Mouse (Mus musculus): ENCODE measurements around the gene Dagla. TPM values are rescaled to one million over a fixed set of nuclear protein-coding genes. Genes with fewer than 3 reads are reported as not detected.
A peak's percentile ranks its signal among the peaks of the same experiment; 100 is the strongest.

Dagla gene
- 1.2 and 1.3 TPM in 2 replicates for polyA plus RNA-seq (2014; fragmentation: Nextera tagmentation; extraction: Ambion mirVana)

DNA sequence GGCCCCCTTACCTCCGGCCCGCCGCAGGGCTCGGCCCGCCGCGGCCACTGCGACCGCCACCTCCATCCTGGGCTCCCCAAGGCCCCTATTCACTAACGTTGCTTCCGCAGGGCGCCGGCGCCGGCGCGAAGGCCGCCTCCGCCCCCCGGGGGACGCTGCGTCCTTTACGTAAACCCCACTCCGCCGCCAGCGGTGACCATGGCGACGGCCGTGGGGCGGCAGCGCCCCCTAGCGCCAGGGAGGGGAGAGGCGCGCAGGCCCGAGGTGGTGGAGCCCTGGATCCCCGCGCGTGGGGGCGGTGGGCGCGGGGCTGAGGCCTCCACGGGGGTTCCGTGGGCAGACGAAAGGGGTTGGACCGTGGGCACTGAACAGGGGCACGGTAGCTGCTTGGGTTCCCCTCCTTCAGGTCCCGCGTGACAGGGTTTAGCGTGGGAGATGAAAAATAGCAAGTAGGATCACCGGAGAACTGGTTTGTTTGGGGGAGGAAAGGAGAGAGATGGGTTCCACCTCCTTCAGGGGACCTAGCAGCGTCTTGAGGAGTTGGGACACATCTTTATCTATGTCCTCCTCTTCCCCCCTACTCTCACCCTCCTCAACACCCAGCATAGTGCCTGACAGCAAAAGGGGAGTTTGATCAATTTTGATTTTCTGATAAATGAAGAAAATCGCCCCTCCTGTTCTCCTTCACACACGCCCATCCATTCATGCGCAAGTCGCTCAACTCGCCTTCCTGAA is at the start of gene Dagla:
Dagla (minus strand) TSS at position 68 of the 735 bp plus-strand sequence.
- H3K9me3 ChIP-seq (ENCODE audit: control insufficient read depth, low read length) = no peaks in the 10 kb centered on the region
- peak within 1 kb of the TSS; percentile 68 for H3K4me3 ChIP-seq (ENCODE audit: low read depth, low read length)
- 11% methylated on average over 51 of the region's 56 CpGs for WGBS
- DNase-seq (ENCODE audit: low spot score, missing footprints) = peak; percentile 99
- H3K27ac ChIP-seq (ENCODE audit: low read depth, low read length) = no peak within 1 kb of the TSS
- no peaks in the 10 kb centered on the region; the same call in 1 of the 2 replicates for H3K27me3 ChIP-seq (ENCODE audit: control insufficient read depth, insufficient read depth, low read length)
- H3K4me1 ChIP-seq (ENCODE audit: control insufficient read depth, insufficient read depth, low read length) = peaks cover 3% of the 10 kb centered on the region
- peak; percentile 91 for ATAC-seq (ENCODE audit: low FRiP score)
- H3K36me3 ChIP-seq (ENCODE audit: control insufficient read depth, insufficient read depth, low read length) = no peaks in the 10 kb centered on the region
- peak within 1 kb of the TSS; percentile 85 for H3K9ac ChIP-seq (ENCODE audit: low read length)
- peak within 1 kb of the TSS; percentile 96 for H3K4me2 ChIP-seq

DNA sequence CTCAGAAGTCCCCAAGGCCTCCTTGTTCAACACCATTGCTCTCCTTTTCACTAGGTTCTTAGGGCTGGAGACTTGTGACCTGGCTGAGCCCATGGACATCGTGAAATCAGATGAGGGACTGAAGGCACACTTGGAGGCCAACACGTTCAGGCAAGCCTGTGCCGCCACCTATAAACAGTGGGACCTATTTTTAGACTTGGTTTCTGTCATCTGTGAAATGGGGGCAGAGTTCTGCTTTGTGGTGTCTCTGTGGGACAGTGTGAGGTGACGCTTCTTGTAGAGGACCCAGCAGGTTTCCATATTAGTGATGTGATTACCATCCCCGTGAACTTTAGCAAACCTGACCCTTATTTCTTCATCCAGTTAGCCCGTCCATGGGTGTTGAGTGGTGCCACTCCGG is 47.5 kb upstream of the Dagla start:
- Histone ChIP-seq H3K27ac (ENCODE audit: low read depth, low read length) (no peak overlapping the region), H3K4me3 (ENCODE audit: low read depth, low read length) (no peak overlapping the region), H3K4me1 (ENCODE audit: control insufficient read depth, insufficient read depth, low read length) (peaks cover 23% of the 10 kb centered on the region), H3K9me3 (ENCODE audit: control insufficient read depth, low read length) (peaks cover 3% of the 10 kb centered on the region; the same call in 1 of the 2 replicates), H3K4me2 (no peak overlapping the region), H3K36me3 (ENCODE audit: control insufficient read depth, insufficient read depth, low read length) (no peaks in the 10 kb centered on the region), H3K9ac (ENCODE audit: low read length) (no peak overlapping the region), H3K27me3 (ENCODE audit: control insufficient read depth, insufficient read depth, low read length) (no peaks in the 10 kb centered on the region)
- no peak for DNase-seq (ENCODE audit: low spot score, missing footprints)
- WGBS = 87% methylated on average over 7 of the region's 7 CpGs
- no peak for ATAC-seq (ENCODE audit: low FRiP score)

DNA sequence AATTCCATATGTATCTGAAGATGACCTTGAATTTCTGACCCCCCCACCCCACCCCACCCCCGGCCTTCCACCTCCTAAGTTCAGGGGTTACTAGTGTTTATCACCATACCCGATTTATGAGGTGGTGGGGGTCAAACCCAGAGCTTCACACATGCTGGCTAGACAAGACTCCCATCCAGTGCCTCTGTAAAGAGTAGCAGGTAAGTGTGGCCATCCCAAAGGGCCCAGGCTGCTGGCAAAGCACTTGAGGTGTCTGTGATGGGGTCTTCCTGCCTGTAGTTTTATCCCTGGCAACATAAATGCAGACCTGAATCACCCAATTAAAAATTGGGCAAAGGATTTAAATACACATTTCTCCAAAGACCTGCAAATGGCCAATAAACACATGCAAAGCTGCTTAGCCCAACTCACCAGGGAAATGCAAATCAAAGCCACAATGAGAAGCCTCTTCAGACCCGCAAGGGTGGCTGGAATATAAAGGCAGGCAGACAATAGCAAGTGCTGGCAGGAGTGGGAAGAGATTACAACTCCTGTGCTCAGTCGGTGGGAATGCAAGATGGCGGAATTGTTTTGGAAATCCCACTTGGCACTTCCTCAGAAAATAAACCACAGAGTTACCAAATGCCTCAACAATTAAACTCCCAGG is 43.1 kb upstream of the Dagla start:
- 33% methylated on average over 5 of the region's 5 CpGs for WGBS
- peak; percentile 68 for ATAC-seq (ENCODE audit: low FRiP score)

DNA sequence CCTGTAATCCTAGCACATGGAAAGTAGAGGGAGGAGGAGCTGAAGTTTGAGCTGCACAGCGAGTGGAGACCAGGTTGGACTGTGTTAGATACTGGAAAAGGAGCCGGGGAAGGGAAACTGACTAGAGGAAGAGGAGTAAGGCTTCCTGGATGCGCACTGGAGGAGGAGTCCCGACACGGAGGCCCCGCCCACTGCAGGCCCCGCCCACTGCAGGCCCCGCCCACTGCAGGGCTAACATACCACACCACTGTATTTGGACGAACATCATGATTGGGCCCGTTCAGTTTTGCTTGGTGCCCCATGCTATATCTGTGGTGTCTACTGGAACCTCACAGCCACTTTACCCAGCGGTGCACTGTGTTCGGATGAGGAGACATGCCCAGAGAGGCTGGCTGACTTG is 41.0 kb upstream of the Dagla start:
- Histone ChIP-seq H3K4me2 (no peak overlapping the region), H3K27ac (ENCODE audit: low read depth, low read length) (no peak overlapping the region), H3K9ac (ENCODE audit: low read length) (no peak overlapping the region), H3K36me3 (ENCODE audit: control insufficient read depth, insufficient read depth, low read length) (no peaks in the 10 kb centered on the region), H3K27me3 (ENCODE audit: control insufficient read depth, insufficient read depth, low read length) (no peaks in the 10 kb centered on the region), H3K9me3 (ENCODE audit: control insufficient read depth, low read length) (peaks cover 3% of the 10 kb centered on the region; the same call in 1 of the 2 replicates), H3K4me1 (ENCODE audit: control insufficient read depth, insufficient read depth, low read length) (peaks cover 17% of the 10 kb centered on the region; the same call in 1 of the 2 replicates), H3K4me3 (ENCODE audit: low read depth, low read length) (no peak overlapping the region)
- DNase-seq (ENCODE audit: low spot score, missing footprints) = no peak
- 41% methylated on average over 12 of the region's 12 CpGs for whole genome bisulfite sequencing
- peak; percentile 12; the same call in 1 of the 2 replicates for ATAC-seq (ENCODE audit: low FRiP score)

More for the DNA sequence above, 43.1 kb upstream of the Dagla start:
- H3K9me3 ChIP-seq (ENCODE audit: control insufficient read depth, low read length) = peaks cover 3% of the 10 kb centered on the region; the same call in 1 of the 2 replicates
- peaks cover 10% of the 10 kb centered on the region; the same call in 1 of the 2 replicates for H3K4me1 ChIP-seq (ENCODE audit: control insufficient read depth, insufficient read depth, low read length)
- DNase-seq (ENCODE audit: low spot score, missing footprints) = peak; percentile 86
- H3K4me2 ChIP-seq = no peak overlapping the region
- H3K27me3 ChIP-seq (ENCODE audit: control insufficient read depth, insufficient read depth, low read length) = no peaks in the 10 kb centered on the region
- H3K36me3 ChIP-seq (ENCODE audit: control insufficient read depth, insufficient read depth, low read length) = no peaks in the 10 kb centered on the region
- no peak overlapping the region for H3K4me3 ChIP-seq (ENCODE audit: low read depth, low read length)
- H3K9ac ChIP-seq (ENCODE audit: low read length) = no peak overlapping the region
- H3K27ac ChIP-seq (ENCODE audit: low read depth, low read length) = peak overlapping the region; percentile 9; the same call in 1 of the 2 replicates

DNA sequence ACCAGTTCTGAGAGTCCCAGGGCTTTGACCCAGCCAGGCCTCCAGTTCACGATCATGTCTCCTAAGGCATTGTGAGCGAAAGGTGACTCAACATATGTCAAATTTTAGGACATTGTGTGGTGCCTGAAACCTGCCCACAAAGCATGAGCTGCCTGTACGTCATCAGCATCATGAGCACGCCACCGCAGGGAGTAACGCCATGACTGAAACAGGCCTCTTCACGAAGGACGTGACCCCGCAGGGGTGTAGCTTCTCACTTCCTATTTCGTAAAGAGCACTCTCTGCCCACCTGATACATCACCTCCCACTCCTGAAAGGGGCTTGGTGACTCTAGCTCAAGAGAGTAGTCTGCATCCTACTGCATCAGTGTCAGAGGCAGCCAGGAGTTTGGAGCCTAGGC is 39.2 kb upstream of the Dagla start:
- Histone ChIP-seq H3K4me3 (ENCODE audit: low read depth, low read length) (no peak overlapping the region), H3K4me2 (no peak overlapping the region), H3K4me1 (ENCODE audit: control insufficient read depth, insufficient read depth, low read length) (peaks cover 19% of the 10 kb centered on the region; the same call in 1 of the 2 replicates), H3K36me3 (ENCODE audit: control insufficient read depth, insufficient read depth, low read length) (no peaks in the 10 kb centered on the region), H3K9ac (ENCODE audit: low read length) (no peak overlapping the region), H3K27me3 (ENCODE audit: control insufficient read depth, insufficient read depth, low read length) (no peaks in the 10 kb centered on the region), H3K9me3 (ENCODE audit: control insufficient read depth, low read length) (no peaks in the 10 kb centered on the region), H3K27ac (ENCODE audit: low read depth, low read length) (no peak overlapping the region)
- ATAC-seq (ENCODE audit: low FRiP score) (no peak), DNase-seq (ENCODE audit: low spot score, missing footprints) (no peak)
- 89% methylated on average over 10 of the region's 10 CpGs for WGBS

DNA sequence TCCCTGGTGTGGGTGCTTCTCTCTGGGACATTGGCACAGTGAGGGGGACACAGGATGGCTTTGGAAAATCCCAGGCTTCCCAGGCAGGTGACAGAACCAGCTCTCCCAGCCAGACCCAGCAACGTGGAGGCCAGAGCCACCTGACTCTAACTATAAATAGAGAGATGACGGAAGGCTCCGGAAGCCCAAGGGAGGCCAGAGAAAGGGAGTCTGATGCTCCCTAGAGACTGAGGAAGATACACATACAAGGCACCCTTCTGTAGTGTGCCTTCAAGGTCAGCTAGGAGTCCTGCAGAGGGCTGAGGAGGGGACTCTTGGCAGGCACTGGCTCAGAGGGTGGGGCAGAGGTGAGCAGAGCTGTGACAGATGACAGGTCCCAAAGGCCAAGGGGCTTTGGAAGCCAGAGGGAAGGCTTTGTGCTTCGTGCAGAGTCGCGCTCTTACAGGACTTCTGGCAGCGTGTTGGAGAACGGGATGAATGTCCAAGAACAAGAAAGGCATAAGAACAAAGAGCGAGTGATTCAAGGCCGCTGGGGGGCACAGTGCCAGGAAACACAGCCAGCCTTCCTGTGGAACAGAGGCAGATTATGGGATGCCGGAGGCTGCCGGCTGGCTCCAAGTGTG is 37.3 kb upstream of the Dagla start:
- WGBS = 47% methylated on average over 12 of the region's 12 CpGs
- DNase-seq (ENCODE audit: low spot score, missing footprints) (peak; percentile 86), ATAC-seq (ENCODE audit: low FRiP score) (no peak)
- no peaks in the 10 kb centered on the region for H3K9me3 ChIP-seq (ENCODE audit: control insufficient read depth, low read length)
- no peaks in the 10 kb centered on the region for H3K36me3 ChIP-seq (ENCODE audit: control insufficient read depth, insufficient read depth, low read length)
- no peak overlapping the region for H3K4me2 ChIP-seq
- no peak overlapping the region for H3K4me3 ChIP-seq (ENCODE audit: low read depth, low read length)
- no peaks in the 10 kb centered on the region for H3K27me3 ChIP-seq (ENCODE audit: control insufficient read depth, insufficient read depth, low read length)
- H3K9ac ChIP-seq (ENCODE audit: low read length) = peak overlapping the region; percentile 22; the same call in 1 of the 2 replicates
- peaks cover 14% of the 10 kb centered on the region; the same call in 1 of the 2 replicates for H3K4me1 ChIP-seq (ENCODE audit: control insufficient read depth, insufficient read depth, low read length)
- no peak overlapping the region for H3K27ac ChIP-seq (ENCODE audit: low read depth, low read length)

DNA sequence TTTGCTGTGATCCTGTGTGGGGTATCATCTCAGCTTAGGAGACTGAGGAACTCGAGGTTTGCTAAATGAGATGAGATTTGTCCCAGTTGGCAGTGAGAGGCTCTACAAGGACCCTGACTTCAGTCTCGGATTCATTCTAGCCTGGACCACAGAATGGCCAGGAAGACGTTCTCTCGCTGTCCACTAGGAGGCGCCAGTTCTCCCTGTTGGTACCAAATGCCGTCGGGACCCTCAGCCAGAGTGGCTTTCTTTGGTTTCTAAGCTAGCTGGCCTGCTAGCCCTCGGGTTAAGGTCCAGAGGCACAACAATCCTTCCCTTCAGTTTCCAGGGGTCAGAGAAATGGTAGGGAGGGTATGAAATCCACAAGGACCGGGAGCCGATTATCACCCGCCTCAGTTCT is 36.5 kb upstream of the Dagla start:
- Histone ChIP-seq H3K27me3 (ENCODE audit: control insufficient read depth, insufficient read depth, low read length) (no peaks in the 10 kb centered on the region), H3K4me1 (ENCODE audit: control insufficient read depth, insufficient read depth, low read length) (peaks cover 10% of the 10 kb centered on the region; the same call in 1 of the 2 replicates), H3K9me3 (ENCODE audit: control insufficient read depth, low read length) (no peaks in the 10 kb centered on the region), H3K27ac (ENCODE audit: low read depth, low read length) (no peak overlapping the region), H3K36me3 (ENCODE audit: control insufficient read depth, insufficient read depth, low read length) (no peaks in the 10 kb centered on the region), H3K9ac (ENCODE audit: low read length) (no peak overlapping the region), H3K4me3 (ENCODE audit: low read depth, low read length) (no peak overlapping the region), H3K4me2 (no peak overlapping the region)
- peak; percentile 33; the same call in 1 of the 2 replicates for ATAC-seq (ENCODE audit: low FRiP score)
- WGBS = 18% methylated on average over 11 of the region's 11 CpGs
- DNase-seq (ENCODE audit: low spot score, missing footprints) = peak; percentile 98

DNA sequence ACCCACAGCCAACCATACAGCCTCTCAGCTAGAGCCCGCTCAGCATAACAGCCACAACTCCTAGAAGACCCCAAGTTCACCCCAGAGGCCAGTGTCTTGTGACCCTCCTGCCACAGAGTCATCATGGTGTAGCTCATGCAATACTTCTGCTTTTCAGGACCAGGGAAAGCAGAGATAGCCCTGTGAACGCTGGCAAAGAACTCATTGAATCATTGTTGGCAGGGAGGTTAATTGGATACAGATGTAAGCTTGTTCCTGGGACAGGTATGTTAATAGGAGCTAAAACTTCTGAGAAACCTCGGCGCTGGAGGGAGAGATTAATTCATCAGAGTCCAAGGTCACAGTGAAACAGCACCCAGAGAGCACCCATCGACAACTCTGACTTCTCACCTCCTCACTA is 36.0 kb upstream of the Dagla start:
- no peaks in the 10 kb centered on the region for H3K27me3 ChIP-seq (ENCODE audit: control insufficient read depth, insufficient read depth, low read length)
- no peak for DNase-seq (ENCODE audit: low spot score, missing footprints)

More for the DNA sequence above, 36.0 kb upstream of the Dagla start:
- WGBS = 44% methylated on average over 5 of the region's 5 CpGs
- ATAC-seq (ENCODE audit: low FRiP score) = no peak
- Histone ChIP-seq H3K27ac (ENCODE audit: low read depth, low read length) (no peak overlapping the region), H3K4me3 (ENCODE audit: low read depth, low read length) (no peak overlapping the region), H3K9ac (ENCODE audit: low read length) (no peak overlapping the region), H3K4me1 (ENCODE audit: control insufficient read depth, insufficient read depth, low read length) (peaks cover 9% of the 10 kb centered on the region; the same call in 1 of the 2 replicates), H3K4me2 (no peak overlapping the region), H3K9me3 (ENCODE audit: control insufficient read depth, low read length) (no peaks in the 10 kb centered on the region), H3K36me3 (ENCODE audit: control insufficient read depth, insufficient read depth, low read length) (no peaks in the 10 kb centered on the region)

All from midbrain, embryonic 11.5 days (tissue).